Mouse (Mus musculus) ES-Bruce4 (cell line): Measurements from ENCODE around the gene Guca2a.

ENCODE experiments used
- CTCF ChIP-seq: IDR thresholded peaks from one replicate; pipeline ENCODE4 v1.8.1; 2011; ENCODE audit warnings: low read depth, low read length
- EP300 ChIP-seq: IDR thresholded peaks from 2 replicates; pipeline ENCODE4 v1.6.1; 2011; ENCODE audit warnings: low read depth, low read length; ENCODE audit not compliant: insufficient read depth
- POLR2A ChIP-seq: IDR thresholded peaks from one replicate; pipeline ENCODE4 v1.8.1; 2011; ENCODE audit warnings: low read length; ENCODE audit not compliant: insufficient read depth

- TF ChIP-seq POLR2A (no peak), CTCF (no peak), EP300 (no peak)
These were observed 25.5 kb downstream of the Guca2a start for GRCm38 (mm10) chr4:119662976-119663375.
